Mouse (Mus musculus): Measurements from ENCODE around the gene Tma7.

DNA sequence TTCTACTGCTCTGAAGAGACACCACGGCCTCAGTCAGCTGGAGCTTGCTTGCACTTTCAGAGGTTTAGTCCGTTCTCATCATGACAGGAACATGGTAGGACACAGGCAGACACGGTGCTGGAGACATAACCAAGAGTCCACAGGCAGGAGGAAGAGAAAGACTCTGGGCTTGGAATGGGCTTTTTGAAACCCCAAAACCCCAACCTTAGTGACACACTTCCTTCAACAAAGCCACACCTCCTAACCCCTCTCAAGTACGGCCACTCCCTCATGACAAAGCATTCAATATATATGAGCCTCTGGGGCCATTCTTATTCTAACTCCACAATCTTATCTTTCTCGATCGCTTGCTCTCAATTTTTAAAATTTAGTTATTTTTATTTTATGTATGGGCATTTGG, 50.0 kb downstream of the Tma7 start:
- TF ChIP-seq GATA1 (IDR thresholded peaks at IDR 0.05; ENCODE audit: low read length) (no peak), TAL1 (IDR thresholded peaks at IDR 0.05; ENCODE audit: low read length) (no peak)

All from erythroblast, embryonic 14.5 days (primary cell).